Mouse (Mus musculus) lung, postnatal 0 days (tissue): ENCODE data around the gene Figla.

Experiments used
- CTCF ChIP-seq: IDR thresholded peaks from 2 replicates; pipeline ENCODE4 v1.5.1; 2016; ENCODE audit warnings: antibody characterized with exemption, mild to moderate bottlenecking
- EP300 ChIP-seq: IDR thresholded peaks from 2 replicates; pipeline ENCODE4 v1.6.1; 2016; ENCODE audit warnings: antibody characterized with exemption, mild to moderate bottlenecking, control low read depth

DNA sequence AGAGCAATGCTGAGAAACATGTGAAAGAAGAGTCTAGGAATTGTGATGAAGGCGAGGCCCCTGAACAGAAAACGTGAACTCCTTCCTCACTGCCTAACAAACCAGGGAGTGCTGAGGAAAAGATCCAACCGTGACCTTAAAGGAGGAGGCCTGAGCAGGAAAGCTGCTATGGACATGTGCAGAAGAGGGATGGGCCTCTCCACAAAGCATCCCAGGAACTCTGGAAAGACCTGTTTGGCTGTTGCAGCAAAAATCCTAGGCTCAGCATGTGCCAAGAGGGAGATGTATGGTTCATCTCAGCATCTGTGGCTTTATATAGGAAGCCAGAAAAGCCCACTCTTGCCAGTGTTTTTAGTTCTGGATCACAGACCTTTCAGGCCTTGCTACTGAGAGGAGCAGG lies 43.3 kb upstream of the Figla start:
- TF ChIP-seq CTCF (no peak), EP300 (no peak)
